Mouse (Mus musculus): Measurements from ENCODE around the gene Olfr601.
"Not testable (repeated sequence)": the region's sequence is repeated elsewhere in the genome, so short reads cannot be mapped to it uniquely, and the experiment has no call there.

Olfr601 gene

GRCm38 (mm10) chr7:103362555-103362954, at the start of gene Olfr601:
Gene Olfr601 (minus strand): TSS chr7:103362655.
- no peak for DNase-seq

GRCm38 (mm10) chr7:103406521-103407055, 44.1 kb upstream of the Olfr601 start:
- not testable (repeated sequence) for DNase-seq

GRCm38 (mm10) chr7:103398981-103399380, 36.5 kb upstream of the Olfr601 start:
- DNase-seq, result no peak

GRCm38 (mm10) chr7:103397758-103398157, 35.3 kb upstream of the Olfr601 start:
- DNase-seq, result no peak

- DNase-seq, result no peak
Observed at GRCm38 (mm10) chr7:103386077-103386476, 23.6 kb upstream of the Olfr601 start, which contains the start of gene Olfr603. Gene Olfr603 (minus strand): TSS chr7:103386177.

- DNase-seq, result no peak
Observed at GRCm38 (mm10) chr7:103349569-103349968, 12.9 kb downstream of the Olfr601 start, which contains the start of gene Olfr600. Gene Olfr600 (minus strand): TSS chr7:103349669.

- no peak for DNase-seq
Observed at GRCm38 (mm10) chr7:103335617-103336016, 26.8 kb downstream of the Olfr601 start, which contains the start of gene Olfr599. Gene Olfr599 (plus strand): TSS chr7:103335917.

GRCm38 (mm10) chr7:103323268-103323667, 39.2 kb downstream of the Olfr601 start, which contains the start of gene Olfr598:
Gene Olfr598 (plus strand): TSS chr7:103323568.
- DNase-seq, result no peak

- DNase-seq, result not testable (repeated sequence)
Observed at GRCm38 (mm10) chr7:103316015-103316414, 46.4 kb downstream of the Olfr601 start, which contains the start of gene Olfr597. Gene Olfr597 (plus strand): TSS chr7:103316315.

Measured in thymus, adult 18-20 months (tissue).